Mouse (Mus musculus): ENCODE data around the gene Rrp36.

DNA sequence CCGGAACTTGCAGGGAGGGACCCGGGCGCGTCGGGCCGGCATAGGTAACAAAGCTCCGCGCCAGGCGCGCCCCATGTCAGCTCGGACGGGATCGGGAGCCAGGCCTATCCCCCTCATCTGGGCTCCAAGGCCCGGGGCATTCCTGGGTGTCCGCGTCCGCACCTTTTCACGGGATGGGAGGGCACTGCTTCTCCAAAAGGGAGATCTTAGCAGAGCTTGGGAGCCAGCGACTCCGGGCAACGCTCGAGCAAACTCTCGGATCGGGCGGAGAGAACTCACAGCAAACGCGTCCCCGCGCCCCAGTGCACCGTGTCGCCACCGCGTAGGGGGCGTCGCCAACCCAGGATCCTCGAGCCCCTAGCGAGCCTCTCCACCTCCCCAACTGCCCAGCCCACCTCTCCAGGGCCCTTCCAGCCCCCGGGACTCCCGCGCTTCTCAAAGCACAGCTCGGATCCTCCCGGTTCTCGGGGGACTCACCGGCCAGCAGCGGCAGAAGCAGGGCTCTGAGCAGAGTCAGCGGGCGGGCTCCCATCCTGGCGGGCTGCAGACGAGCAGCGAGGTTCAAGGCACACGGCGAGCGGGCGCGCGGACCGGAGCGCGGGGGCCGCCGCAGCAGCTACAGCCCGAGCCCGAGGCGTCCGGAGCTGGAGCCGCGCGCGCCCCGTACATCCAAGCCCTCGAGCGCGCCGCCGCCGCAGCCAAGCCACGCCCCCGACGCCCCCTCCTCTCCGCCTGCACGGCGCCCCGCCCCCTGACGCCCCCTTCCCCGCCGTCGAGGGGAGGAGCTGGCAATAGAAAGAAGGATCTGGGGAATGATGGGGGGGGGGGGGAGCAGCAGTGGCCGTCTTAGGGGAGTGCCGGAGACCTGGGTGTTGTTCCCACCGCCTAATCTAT is 45.1 kb downstream of the Rrp36 start, which contains the start of gene Ptk7:
- TF ChIP-seq CTCF (IDR thresholded peaks at IDR 0.05; ENCODE audit: borderline replicate concordance, extremely low read depth, insufficient read depth, insufficient read length) = no peak
- TF ChIP-seq POLR2A (IDR thresholded peaks at IDR 0.05; ENCODE audit: borderline replicate concordance, extremely low read depth, insufficient read depth, insufficient read length, poor library complexity, severe bottlenecking) = peak; percentile 95

Data from brain, embryonic 14.5 days (tissue).